Mouse (Mus musculus) adrenal gland, adult (tissue): Measurements from ENCODE around the gene Xylt2.
A peak's percentile ranks its signal among the peaks of the same experiment; 100 is the strongest.
"Not testable (repeated sequence)": the region's sequence is repeated elsewhere in the genome, so short reads cannot be mapped to it uniquely, and the experiment has no call there.

Experiments used
- DNase-seq, 2 experiments: peaks; one replicate each; pipeline ENCODE4 v3.0.0; 2022 to 2023; ENCODE audit warnings: low spot score in 1 of 2; ENCODE audit not compliant: inconsistent age in 2 of 2

The Xylt2 gene

DNA sequence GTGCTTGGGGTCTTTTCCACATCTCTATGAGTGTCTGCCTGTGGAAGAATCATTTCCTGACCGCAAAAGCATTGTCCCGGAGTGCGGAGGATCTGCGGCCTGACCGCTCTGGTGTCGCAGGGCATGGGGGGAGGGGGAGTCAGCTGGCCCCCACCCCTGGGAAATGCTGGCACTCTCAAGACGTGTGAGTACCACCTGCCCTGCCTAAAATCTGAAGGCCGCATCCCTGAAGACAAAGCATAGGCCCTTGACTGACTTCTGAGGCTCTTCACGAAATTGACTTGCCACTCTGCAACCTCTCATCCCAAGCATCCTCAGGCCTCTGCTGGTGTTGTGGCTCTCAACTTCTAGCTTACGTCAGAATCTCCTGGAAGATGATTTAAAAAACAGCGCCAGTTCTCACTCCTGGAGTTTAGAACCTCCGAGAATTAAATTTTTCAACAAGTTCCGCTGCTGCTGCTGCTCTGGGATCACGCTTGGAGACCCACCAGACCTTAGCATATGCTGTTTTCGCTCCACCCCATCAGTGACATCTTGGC is 361 bp upstream of the Xylt2 start:
- no peak for DNase-seq

GRCm38 (mm10) chr11:94676308-94676707 is 1.0 kb downstream of the Xylt2 start:
- DNase-seq: peak in 1 of 2 experiments; percentile 37

- DNase-seq: no peak
Observed at GRCm38 (mm10) chr11:94675446-94675845, 1.9 kb downstream of the Xylt2 start.

GRCm38 (mm10) chr11:94674984-94675383 is 2.3 kb downstream of the Xylt2 start:
- DNase-seq: no peak

DNA sequence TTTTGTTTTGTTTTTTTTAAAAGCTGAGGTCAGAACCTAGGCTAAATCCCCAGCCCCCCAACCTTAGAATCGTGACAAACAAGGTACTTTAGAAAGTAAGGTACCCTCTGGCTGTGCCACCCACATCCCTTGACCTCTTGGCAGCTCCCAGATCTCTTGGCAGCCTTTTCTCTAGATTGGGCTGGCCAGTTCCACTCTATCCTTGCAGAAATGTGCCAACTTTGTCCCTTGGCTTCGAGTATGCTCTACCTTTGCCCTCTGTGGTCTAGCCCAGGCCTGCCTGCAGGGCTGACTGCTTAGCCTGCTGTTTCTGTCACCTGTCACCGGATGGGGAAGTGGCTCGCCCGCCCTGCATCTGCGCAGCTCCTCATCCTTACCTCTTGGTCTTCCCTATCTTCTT is 12.0 kb downstream of the Xylt2 start:
- DNase-seq: no peak

DNA sequence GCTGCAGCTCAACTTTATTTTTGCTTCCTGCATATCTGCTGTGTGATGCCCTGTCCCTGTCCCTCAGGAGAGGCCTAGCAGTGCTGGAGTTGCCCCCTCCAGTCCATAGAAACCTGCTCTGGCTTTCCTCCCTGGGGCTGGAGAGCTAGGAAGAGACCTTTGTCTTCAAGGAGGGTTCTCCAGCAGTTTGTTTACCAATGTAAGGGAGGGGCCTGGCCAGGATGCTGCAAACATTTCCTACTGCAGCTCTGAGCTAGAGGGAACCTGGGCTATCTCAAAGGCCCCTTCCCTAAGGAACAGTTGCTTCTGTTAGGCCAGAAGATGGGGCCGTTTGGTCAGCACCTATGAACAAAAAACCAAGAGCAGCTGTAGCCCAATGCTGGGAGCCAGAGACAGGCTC is 16.0 kb downstream of the Xylt2 start:
- no peak for DNase-seq

- peak; percentile 87 to 97 for DNase-seq
Observed at GRCm38 (mm10) chr11:94653663-94654436, 23.5 kb downstream of the Xylt2 start, which contains the start of the genes Mrpl27 and Eme1. Gene Mrpl27 (plus strand): TSS chr11:94653767. Gene Eme1 (minus strand): TSS chr11:94653964.

DNA sequence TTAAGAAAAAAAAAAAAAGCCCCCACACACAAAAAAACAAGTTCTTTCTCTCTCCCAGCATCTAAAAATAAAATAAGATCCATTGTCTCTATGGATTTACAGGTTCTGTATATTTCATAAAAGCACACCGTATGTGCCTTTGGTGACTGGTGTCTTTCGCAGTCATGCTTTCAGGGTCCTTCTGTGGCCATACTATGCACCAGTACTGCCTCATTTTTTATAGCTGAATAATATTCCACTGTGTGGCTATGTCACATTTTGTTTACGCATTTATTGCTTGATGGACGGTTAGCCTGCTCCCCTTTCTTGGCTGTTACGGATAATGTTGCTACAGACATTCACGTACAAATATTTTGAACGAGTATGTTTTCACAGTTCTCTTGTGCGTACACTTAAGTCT is 24.3 kb downstream of the Xylt2 start:
- DNase-seq: no peak

- DNase-seq: not testable (repeated sequence)
Observed at GRCm38 (mm10) chr11:94651241-94651640, 26.1 kb downstream of the Xylt2 start.

DNA sequence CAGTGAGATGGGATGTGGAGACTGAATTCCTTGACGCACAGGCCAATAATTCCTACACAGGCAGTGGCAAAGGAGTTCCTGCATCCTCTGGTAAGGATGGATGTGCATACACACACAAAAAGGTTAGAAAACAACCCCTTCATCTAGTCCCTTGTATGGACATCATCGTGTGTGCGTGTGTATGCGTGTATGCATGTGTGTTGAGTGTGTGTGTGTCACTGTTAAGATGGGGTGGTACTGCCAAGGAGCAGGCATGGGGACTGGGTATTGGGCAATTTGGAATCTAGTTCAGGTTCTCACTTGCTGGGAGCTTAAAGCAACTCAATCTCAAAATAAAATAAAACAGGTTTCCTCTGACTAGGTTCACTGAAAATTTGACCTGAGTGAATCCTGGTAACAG is 30.9 kb downstream of the Xylt2 start:
- no peak for DNase-seq

GRCm38 (mm10) chr11:94644461-94645219 is 32.7 kb downstream of the Xylt2 start:
- no peak for DNase-seq

GRCm38 (mm10) chr11:94634431-94634830 is 42.9 kb downstream of the Xylt2 start:
- no peak for DNase-seq

DNA sequence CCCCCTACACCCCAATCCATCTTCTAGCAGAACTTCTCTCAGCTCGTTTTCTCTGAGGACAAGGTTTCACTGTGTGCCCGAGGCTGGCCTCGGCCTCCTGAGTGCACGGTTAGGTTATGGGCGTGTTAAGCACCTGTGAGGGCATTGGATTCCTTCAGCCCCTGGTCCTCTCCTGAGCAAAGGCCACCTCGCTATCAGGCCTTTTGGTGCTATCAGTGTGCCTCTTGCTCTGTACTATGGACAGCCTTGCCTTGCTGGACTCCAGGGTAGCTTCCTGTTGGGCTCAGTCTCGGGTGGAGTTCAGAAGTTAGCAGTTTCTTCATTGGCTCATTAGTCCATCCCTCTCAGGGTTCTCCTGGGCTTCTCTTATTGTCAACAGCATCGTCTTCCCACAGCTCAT is 44.3 kb downstream of the Xylt2 start:
- DNase-seq: no peak

DNA sequence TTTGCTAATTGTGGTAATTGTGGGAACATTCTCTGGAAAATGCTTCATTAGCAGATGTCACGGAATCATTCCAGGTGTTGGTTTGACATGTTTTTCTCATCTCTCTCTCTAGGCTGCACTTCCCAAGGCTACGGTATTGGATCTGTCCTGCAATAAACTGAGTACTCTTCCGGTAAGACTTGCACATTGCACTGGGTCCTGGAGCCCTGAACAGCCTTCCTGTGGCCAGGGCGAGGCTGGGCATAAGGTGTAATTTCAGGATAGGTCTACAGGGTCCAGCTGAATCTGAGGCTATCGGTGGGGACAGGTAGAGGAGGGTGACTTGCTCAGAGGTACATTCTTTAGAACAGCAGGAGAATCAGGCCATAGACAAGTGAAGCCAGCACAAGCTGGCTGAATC is 45.3 kb downstream of the Xylt2 start:
- peak in 1 of 2 experiments; percentile 22 for DNase-seq

- DNase-seq: peak; percentile 48 to 86
Observed at GRCm38 (mm10) chr11:94630199-94631011, 46.9 kb downstream of the Xylt2 start.

DNA sequence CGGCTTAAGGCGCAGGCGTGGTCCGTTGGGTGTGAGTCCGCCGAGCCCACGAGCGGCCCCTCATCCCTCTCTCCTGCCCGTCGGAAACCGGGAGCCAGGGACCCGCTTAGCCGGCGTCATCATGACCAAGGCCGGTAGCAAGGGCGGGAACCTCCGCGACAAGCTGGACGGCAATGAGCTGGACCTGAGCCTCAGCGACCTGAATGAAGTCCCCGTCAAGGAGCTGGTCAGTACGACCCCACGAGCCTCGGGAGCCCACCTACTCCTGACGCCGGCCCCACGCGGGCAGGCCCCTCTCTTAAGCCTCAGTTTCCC is 47.5 kb downstream of the Xylt2 start:
- no peak for DNase-seq

- DNase-seq: peak; percentile 96 to 99
Observed at GRCm38 (mm10) chr11:94629199-94629883, 48.0 kb downstream of the Xylt2 start, which contains the start of gene Lrrc59. Gene Lrrc59 (plus strand): TSS chr11:94629767.

- DNase-seq: no peak
Observed at GRCm38 (mm10) chr11:94622162-94622561, 55.2 kb downstream of the Xylt2 start.

DNA sequence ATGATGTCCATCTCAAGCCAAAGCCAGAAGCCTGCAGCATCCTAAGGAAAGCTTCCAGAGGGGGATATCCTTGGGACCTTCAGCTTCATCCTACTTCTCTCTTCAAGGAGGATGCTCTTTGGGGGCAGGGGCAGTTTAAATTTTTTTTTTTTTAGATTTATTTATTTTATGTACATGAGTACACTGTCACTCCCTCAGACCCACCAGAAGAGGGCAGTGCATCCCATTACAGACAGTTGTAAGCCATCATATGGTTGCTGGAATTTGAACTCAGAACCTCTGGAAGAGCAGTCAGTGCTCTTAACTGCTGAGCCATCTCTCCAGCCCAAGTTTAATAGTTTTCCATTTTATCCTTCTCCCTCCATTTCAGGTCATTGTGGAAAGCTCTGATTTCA is 55.9 kb downstream of the Xylt2 start:
- DNase-seq: peak in 1 of 2 experiments; percentile 39

- DNase-seq: peak in 1 of 2 experiments; percentile 29
Observed at GRCm38 (mm10) chr11:94620766-94621457, 56.4 kb downstream of the Xylt2 start.
